Mouse (Mus musculus) limb, embryonic 15.5 days (tissue): Measurements from ENCODE around the gene Agrn. TPM values are rescaled to one million over a fixed set of nuclear protein-coding genes. Genes with fewer than 3 reads are reported as not detected.
A peak's percentile ranks its signal among the peaks of the same experiment; 100 is the strongest.

Source experiments
- ATAC-seq: fragments of 200-750 bp; cut with Nextera tagmentation; 2 replicates; pipeline ENCODE4 v1.8.0; 2017; ENCODE audit warnings: low read depth, moderate TSS enrichment; ENCODE audit not compliant: insufficient number of reproducible peaks, low FRiP score, low TSS enrichment
- H3K27ac ChIP-seq: fragments of 300-500 bp; sonication (generic); 2 replicates; pipeline ENCODE4 v1.5.1; 2015; ENCODE audit warnings: moderate library complexity, mild to moderate bottlenecking, inconsistent platforms
- H3K27me3 ChIP-seq: fragments of 300-500 bp; sonication (generic); 2 replicates; pipeline ENCODE4 v1.6.1; 2015; ENCODE audit warnings: inconsistent platforms
- H3K36me3 ChIP-seq: fragments of 300-500 bp; sonication (generic); 2 replicates; pipeline ENCODE4 v1.6.1; 2015; ENCODE audit warnings: inconsistent platforms
- H3K4me1 ChIP-seq: fragments of 300-500 bp; sonication (generic); 2 replicates; pipeline ENCODE4 v1.6.1; 2015; ENCODE audit warnings: inconsistent platforms
- H3K4me2 ChIP-seq: fragments of 300-500 bp; sonication (generic); 2 replicates; pipeline ENCODE4 v1.6.1; 2015; ENCODE audit warnings: mild to moderate bottlenecking, inconsistent platforms
- H3K4me3 ChIP-seq: fragments of 300-500 bp; sonication (generic); 2 replicates; pipeline ENCODE4 v1.5.1; 2015; ENCODE audit warnings: mild to moderate bottlenecking, inconsistent platforms
- H3K9ac ChIP-seq: fragments of 300-500 bp; sonication (generic); 2 replicates; pipeline ENCODE4 v1.6.1; 2015; ENCODE audit warnings: inconsistent platforms
- H3K9me3 ChIP-seq: fragments of 300-500 bp; sonication (generic); 2 replicates; pipeline ENCODE4 v1.6.1; 2016; ENCODE audit warnings: inconsistent platforms
- WGBS: fragments of 180-500 bp; shearing (Covaris S2); methylation state at CpG from one replicate; pipeline ENCODE4 v1.1.7; 2015; 5-methylcytosine and 5-hydroxymethylcytosine counted together
- polyA plus RNA-seq: library from polyadenylated mRNA; unstranded; fragments of >200 nt; fragmentation: Nextera tagmentation; extraction: Ambion mirVana; gene quantifications from 2 replicates; pipeline ENCODE4 v1.2.1, GENCODE M21; 2015

Agrn gene
- 53.8 and 67.1 TPM in 2 replicates for polyA plus RNA-seq

- Histone ChIP-seq H3K27ac (peak within 1 kb of the TSS; percentile 90), H3K4me2 (peak within 1 kb of the TSS; percentile 90), H3K4me1 (peaks cover 44% of the 10 kb centered on the region), H3K36me3 (peaks cover 3% of the 10 kb centered on the region; the same call in 1 of the 2 replicates), H3K9ac (peak within 1 kb of the TSS; percentile 77), H3K27me3 (0 out of 2 replicates have a peak, but pooled peaks cover 2% of the 10 kb centered on the region), H3K9me3 (no peaks in the 10 kb centered on the region), H3K4me3 (peak within 1 kb of the TSS; percentile 96)
- WGBS = 0% methylated on average over 13 of the region's 88 CpGs
- peak; percentile 86 for ATAC-seq
Measured at GRCm38 (mm10) chr4:156197131-156197828, at the start of gene Agrn. Gene Agrn, minus strand, starts transcription at chr4:156197488.

GRCm38 (mm10) chr4:156236651-156237447 lies 39.6 kb upstream of the Agrn start:
- Histone ChIP-seq H3K27ac (no peak overlapping the region), H3K4me3 (peak overlapping the region; percentile 97), H3K9me3 (no peaks in the 10 kb centered on the region), H3K4me2 (peak overlapping the region; percentile 92), H3K27me3 (no peaks in the 10 kb centered on the region), H3K36me3 (peaks cover 56% of the 10 kb centered on the region), H3K9ac (0 out of 2 replicates have a peak overlapping the region, but pooled peaks have one; percentile 28), H3K4me1 (peaks cover 25% of the 10 kb centered on the region)
- 28% methylated on average over 58 of the region's 60 CpGs for WGBS
- ATAC-seq = no peak

GRCm38 (mm10) chr4:156235808-156236533 lies 38.7 kb upstream of the Agrn start, which contains the start of gene Noc2l:
Gene Noc2l, plus strand, starts transcription at chr4:156236010.
- Histone ChIP-seq H3K9ac (peak within 1 kb of the TSS; percentile 76), H3K27ac (peak within 1 kb of the TSS; percentile 95), H3K4me3 (peak within 1 kb of the TSS; percentile 97), H3K4me1 (peaks cover 25% of the 10 kb centered on the region), H3K36me3 (peaks cover 56% of the 10 kb centered on the region), H3K4me2 (peak within 1 kb of the TSS; percentile 92), H3K27me3 (no peaks in the 10 kb centered on the region), H3K9me3 (no peaks in the 10 kb centered on the region)
- WGBS = under 1% methylated on average over 89 of the region's 90 CpGs
- ATAC-seq = peak; percentile 82

- H3K4me2 ChIP-seq = peak overlapping the region; percentile 92
Measured at GRCm38 (mm10) chr4:156235360-156235770, 38.1 kb upstream of the Agrn start.

GRCm38 (mm10) chr4:156234701-156235213 lies 37.5 kb upstream of the Agrn start, which contains the start of gene Plekhn1:
Gene Plekhn1, minus strand, starts transcription at chr4:156234857.
- H3K9me3 ChIP-seq = no peaks in the 10 kb centered on the region
- peak within 1 kb of the TSS; percentile 97 for H3K4me3 ChIP-seq
- peaks cover 25% of the 10 kb centered on the region for H3K4me1 ChIP-seq
- H3K27me3 ChIP-seq = no peaks in the 10 kb centered on the region
- peaks cover 56% of the 10 kb centered on the region for H3K36me3 ChIP-seq
- WGBS = 0% methylated on average over 40 of the region's 48 CpGs
- peak within 1 kb of the TSS; percentile 95 for H3K27ac ChIP-seq
- peak; percentile 25; the same call in 1 of the 2 replicates for ATAC-seq
- H3K4me2 ChIP-seq = peak within 1 kb of the TSS; percentile 92
- H3K9ac ChIP-seq = peak within 1 kb of the TSS; percentile 74

More at GRCm38 (mm10) chr4:156235360-156235770, 38.1 kb upstream of the Agrn start:
- Histone ChIP-seq H3K27me3 (no peaks in the 10 kb centered on the region), H3K27ac (peak overlapping the region; percentile 95), H3K4me1 (peaks cover 25% of the 10 kb centered on the region), H3K9me3 (no peaks in the 10 kb centered on the region), H3K9ac (peak overlapping the region; percentile 33; the same call in 1 of the 2 replicates), H3K4me3 (peak overlapping the region; percentile 97), H3K36me3 (peaks cover 56% of the 10 kb centered on the region)
- under 1% methylated on average over 15 of the region's 15 CpGs for WGBS
- no peak for ATAC-seq

GRCm38 (mm10) chr4:156234021-156234501 lies 36.8 kb upstream of the Agrn start:
- WGBS = 4% methylated on average over 17 of the region's 17 CpGs
- H3K36me3 ChIP-seq = peaks cover 56% of the 10 kb centered on the region
- peaks cover 25% of the 10 kb centered on the region for H3K4me1 ChIP-seq
- ATAC-seq = no peak
- H3K27me3 ChIP-seq = no peaks in the 10 kb centered on the region
- peak overlapping the region; percentile 92 for H3K4me2 ChIP-seq
- no peaks in the 10 kb centered on the region for H3K9me3 ChIP-seq
- peak overlapping the region; percentile 48 for H3K4me3 ChIP-seq
- peak overlapping the region; percentile 74 for H3K9ac ChIP-seq
- peak overlapping the region; percentile 61; the same call in 1 of the 2 replicates for H3K27ac ChIP-seq

- peak; percentile 4; the same call in 1 of the 2 replicates for ATAC-seq
Measured at GRCm38 (mm10) chr4:156228393-156229024, 31.2 kb upstream of the Agrn start.

GRCm38 (mm10) chr4:156227752-156228392 lies 30.6 kb upstream of the Agrn start:
- ATAC-seq = 0 out of 2 replicates have a peak, but pooled peaks have one; percentile 1
- no peak overlapping the region for H3K9ac ChIP-seq
- H3K27ac ChIP-seq = peak overlapping the region; percentile 77
- 25% methylated on average over 18 of the region's 18 CpGs for WGBS
- peaks cover 12% of the 10 kb centered on the region for H3K4me1 ChIP-seq
- H3K4me2 ChIP-seq = peak overlapping the region; percentile 32
- peak overlapping the region; percentile 29 for H3K4me3 ChIP-seq
- H3K27me3 ChIP-seq = no peaks in the 10 kb centered on the region
- no peaks in the 10 kb centered on the region for H3K9me3 ChIP-seq
- peaks cover 40% of the 10 kb centered on the region for H3K36me3 ChIP-seq

More at GRCm38 (mm10) chr4:156228393-156229024, 31.2 kb upstream of the Agrn start:
- no peaks in the 10 kb centered on the region for H3K9me3 ChIP-seq
- peak overlapping the region; percentile 77 for H3K27ac ChIP-seq
- 23% methylated on average over 12 of the region's 12 CpGs for WGBS
- H3K36me3 ChIP-seq = peaks cover 44% of the 10 kb centered on the region
- peaks cover 18% of the 10 kb centered on the region for H3K4me1 ChIP-seq
- 0 out of 2 replicates have a peak overlapping the region, but pooled peaks have one; percentile 11 for H3K9ac ChIP-seq
- H3K4me3 ChIP-seq = peak overlapping the region; percentile 29
- peak overlapping the region; percentile 32 for H3K4me2 ChIP-seq
- H3K27me3 ChIP-seq = no peaks in the 10 kb centered on the region

GRCm38 (mm10) chr4:156224276-156224675 lies 27.0 kb upstream of the Agrn start:
- Histone ChIP-seq H3K4me2 (no peak overlapping the region), H3K36me3 (peaks cover 5% of the 10 kb centered on the region), H3K9me3 (no peaks in the 10 kb centered on the region), H3K27me3 (no peaks in the 10 kb centered on the region), H3K9ac (no peak overlapping the region), H3K27ac (no peak overlapping the region), H3K4me3 (no peak overlapping the region), H3K4me1 (peaks cover 12% of the 10 kb centered on the region)
- no peak for ATAC-seq
- 87% methylated on average over 2 of the region's 2 CpGs for WGBS

GRCm38 (mm10) chr4:156219936-156220335 lies 22.6 kb upstream of the Agrn start:
- 88% methylated on average over 11 of the region's 11 CpGs for WGBS
- ATAC-seq = no peak

More at GRCm38 (mm10) chr4:156219936-156220335, 22.6 kb upstream of the Agrn start:
- Histone ChIP-seq H3K4me2 (no peak overlapping the region), H3K36me3 (no peaks in the 10 kb centered on the region), H3K4me1 (no peaks in the 10 kb centered on the region), H3K9ac (no peak overlapping the region), H3K27ac (no peak overlapping the region), H3K4me3 (no peak overlapping the region), H3K9me3 (no peaks in the 10 kb centered on the region), H3K27me3 (no peaks in the 10 kb centered on the region)
